Mouse (Mus musculus) hindbrain, embryonic 14.5 days (tissue): ENCODE results near the gene 5330417H12Rik. TPM values are rescaled to one million over a fixed set of nuclear protein-coding genes. Genes with fewer than 3 reads are reported as not detected.

ENCODE experiments used
- ATAC-seq: fragments of 200-750 bp; cut with Nextera tagmentation; 2 replicates; pipeline ENCODE4 v1.8.0; 2017; ENCODE audit warnings: moderate number of reproducible peaks, mild to moderate bottlenecking, moderate TSS enrichment, moderate library complexity; ENCODE audit not compliant: low FRiP score
- DNase-seq: peaks from one replicate; pipeline ENCODE4 v3.0.0-alpha.2; 2015; ENCODE audit warnings: low spot score
- H3K27ac ChIP-seq: fragments of 300-500 bp; sonication (generic); 2 replicates; pipeline ENCODE4 v1.5.1; 2014; ENCODE audit warnings: mild to moderate bottlenecking, moderate library complexity
- H3K27me3 ChIP-seq: fragments of 300-500 bp; sonication (generic); 2 replicates; pipeline ENCODE4 v1.6.1; 2014; ENCODE audit warnings: mild to moderate bottlenecking, low read length, mixed read lengths; ENCODE audit not compliant: control insufficient read depth, insufficient read depth
- H3K36me3 ChIP-seq: fragments of 300-500 bp; sonication (generic); replicated peaks from 2 replicates; pipeline ENCODE4 v1.6.1; 2014; ENCODE audit not compliant: control insufficient read depth, insufficient read depth
- H3K4me1 ChIP-seq: fragments of 300-500 bp; sonication (generic); replicated peaks from 2 replicates; pipeline ENCODE4 v1.6.1; 2014; ENCODE audit warnings: antibody characterized with exemption, low read length, mixed read lengths; ENCODE audit not compliant: control insufficient read depth, insufficient read depth
- H3K4me2 ChIP-seq: fragments of 300-500 bp; sonication (generic); replicated peaks from 2 replicates; pipeline ENCODE4 v1.6.1; 2014; ENCODE audit warnings: mild to moderate bottlenecking, moderate library complexity
- H3K4me3 ChIP-seq: fragments of 300-500 bp; sonication (generic); replicated peaks from 2 replicates; pipeline ENCODE4 v1.5.1; 2014; ENCODE audit warnings: mild to moderate bottlenecking, low read length
- H3K9ac ChIP-seq: fragments of 300-500 bp; sonication (generic); 2 replicates; pipeline ENCODE4 v1.6.1; 2014
- H3K9me3 ChIP-seq: fragments of 300-500 bp; sonication (generic); 2 replicates; pipeline ENCODE4 v1.6.1; 2016; ENCODE audit warnings: low read length; ENCODE audit not compliant: control insufficient read depth
- WGBS: fragments of 180-500 bp; shearing (Covaris S2); extraction: QIAGEN DNeasy Blood & Tissue Kit; methylation state at CpG from one replicate; pipeline ENCODE4 v1.1.7; 2014; 5-methylcytosine and 5-hydroxymethylcytosine counted together
- polyA plus RNA-seq: library from polyadenylated mRNA; unstranded; fragments of >200 nt; fragmentation: Nextera tagmentation; extraction: Ambion mirVana; gene quantifications from 2 replicates; pipeline ENCODE4 v1.2.1, GENCODE M21; 2014

Gene 5330417H12Rik
- polyA plus RNA-seq, result not detected in 2 replicates

DNA sequence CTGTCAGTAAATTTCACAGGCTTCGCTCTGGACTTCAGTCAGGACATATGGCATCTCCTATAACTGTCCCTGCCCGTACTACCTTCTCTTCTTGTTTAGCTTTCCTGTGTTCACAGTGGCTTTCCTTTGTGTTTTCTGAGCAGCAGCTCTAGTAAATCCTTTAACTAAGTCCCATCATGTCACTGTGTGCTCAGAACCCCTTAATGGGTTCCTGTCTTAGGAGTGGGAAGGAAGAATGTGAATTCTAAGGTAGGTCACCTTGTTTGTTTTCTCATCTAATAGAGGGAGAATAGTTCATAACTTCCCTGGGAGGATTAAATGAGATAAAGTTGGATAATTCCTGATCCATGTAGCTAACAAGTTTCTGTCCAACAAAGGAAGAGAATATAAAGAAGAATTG, at the start of gene 5330417H12Rik:
Gene 5330417H12Rik (minus strand): TSS at position 101 of the 400 bp plus-strand sequence.
- no peak within 1 kb of the TSS for H3K9ac ChIP-seq

GRCm38 (mm10) chr7:107668514-107668913, 43.6 kb upstream of the 5330417H12Rik start:
- Histone ChIP-seq H3K27me3 (0 out of 2 replicates have a peak, but pooled peaks cover 4% of the 10 kb centered on the region), H3K27ac (no peak overlapping the region), H3K4me3 (no peak overlapping the region), H3K9me3 (no peaks in the 10 kb centered on the region), H3K4me2 (no peak overlapping the region), H3K4me1 (peaks cover 24% of the 10 kb centered on the region), H3K36me3 (no peaks in the 10 kb centered on the region), H3K9ac (no peak overlapping the region)
- DNase-seq (no peak), ATAC-seq (no peak)
- WGBS, result 95% methylated on average over 5 of the region's 5 CpGs

More for the DNA sequence above, at the start of gene 5330417H12Rik:
- no peak within 1 kb of the TSS for H3K4me3 ChIP-seq
- no peak within 1 kb of the TSS for H3K4me2 ChIP-seq
- H3K27me3 ChIP-seq, result no peaks in the 10 kb centered on the region
- no peaks in the 10 kb centered on the region for H3K9me3 ChIP-seq
- H3K4me1 ChIP-seq, result no peaks in the 10 kb centered on the region
- DNase-seq (no peak), ATAC-seq (no peak)
- WGBS, result 88% methylated on average over 2 of the region's 2 CpGs
- no peak within 1 kb of the TSS for H3K27ac ChIP-seq
- no peaks in the 10 kb centered on the region for H3K36me3 ChIP-seq

- H3K27me3 ChIP-seq, result 0 out of 2 replicates have a peak, but pooled peaks cover 4% of the 10 kb centered on the region
- H3K36me3 ChIP-seq, result no peaks in the 10 kb centered on the region
- peak overlapping the region; percentile 42 for H3K9ac ChIP-seq
- H3K9me3 ChIP-seq, result no peaks in the 10 kb centered on the region
- H3K4me3 ChIP-seq, result peak overlapping the region; percentile 22
- H3K4me1 ChIP-seq, result peaks cover 24% of the 10 kb centered on the region
- peak overlapping the region; percentile 55 for H3K27ac ChIP-seq
- 47% methylated on average over 13 of the region's 13 CpGs for WGBS
- H3K4me2 ChIP-seq, result peak overlapping the region; percentile 41
- DNase-seq, result no peak
- ATAC-seq, result 0 out of 2 replicates have a peak, but pooled peaks have one; percentile 8
Measured at GRCm38 (mm10) chr7:107666262-107666902, 41.4 kb upstream of the 5330417H12Rik start.

GRCm38 (mm10) chr7:107665586-107666261, 40.8 kb upstream of the 5330417H12Rik start:
- Histone ChIP-seq H3K36me3 (no peaks in the 10 kb centered on the region), H3K4me1 (peaks cover 24% of the 10 kb centered on the region), H3K27ac (peak overlapping the region; percentile 55), H3K9me3 (no peaks in the 10 kb centered on the region), H3K27me3 (0 out of 2 replicates have a peak, but pooled peaks cover 4% of the 10 kb centered on the region), H3K9ac (peak overlapping the region; percentile 42), H3K4me3 (peak overlapping the region; percentile 22), H3K4me2 (peak overlapping the region; percentile 41)
- ATAC-seq, result peak; percentile 54
- 9% methylated on average over 9 of the region's 9 CpGs for WGBS
- peak; percentile 36 for DNase-seq

DNA sequence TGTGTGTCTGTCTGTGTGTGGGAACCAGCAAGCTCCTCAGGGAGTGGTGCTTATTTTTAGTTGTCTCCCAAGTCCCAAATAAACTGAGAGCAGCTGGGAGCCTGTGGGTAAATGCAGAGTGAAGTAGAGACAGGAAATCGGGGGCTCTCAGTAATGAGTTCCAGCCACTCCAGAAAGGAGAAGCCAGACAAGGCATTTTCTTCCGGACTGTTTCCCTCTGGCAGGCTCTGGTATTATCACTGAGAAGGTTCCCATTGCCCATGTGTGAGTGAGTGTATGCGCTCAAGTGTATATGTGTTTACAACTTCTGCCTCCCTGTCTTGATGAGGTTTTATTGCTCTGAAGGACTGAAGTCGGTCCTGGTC, 40.2 kb upstream of the 5330417H12Rik start:
- DNase-seq (no peak), ATAC-seq (peak; percentile 12; the same call in 1 of the 2 replicates)
- Histone ChIP-seq H3K4me2 (peak overlapping the region; percentile 41; the same call in 1 of the 2 replicates), H3K27me3 (0 out of 2 replicates have a peak, but pooled peaks cover 4% of the 10 kb centered on the region), H3K4me3 (0 out of 2 replicates have a peak overlapping the region, but pooled peaks have one; percentile 22), H3K4me1 (peaks cover 24% of the 10 kb centered on the region), H3K9ac (no peak overlapping the region), H3K36me3 (no peaks in the 10 kb centered on the region), H3K9me3 (no peaks in the 10 kb centered on the region), H3K27ac (peak overlapping the region; percentile 55)
- WGBS, result 39% methylated on average over 4 of the region's 4 CpGs

GRCm38 (mm10) chr7:107664063-107665056, 39.4 kb upstream of the 5330417H12Rik start:
- Histone ChIP-seq H3K4me1 (peaks cover 24% of the 10 kb centered on the region), H3K4me2 (no peak overlapping the region), H3K9ac (no peak overlapping the region), H3K27me3 (0 out of 2 replicates have a peak, but pooled peaks cover 4% of the 10 kb centered on the region), H3K4me3 (no peak overlapping the region), H3K27ac (peak overlapping the region; percentile 40; the same call in 1 of the 2 replicates), H3K36me3 (no peaks in the 10 kb centered on the region), H3K9me3 (no peaks in the 10 kb centered on the region)
- 46% methylated on average over 8 of the region's 8 CpGs for WGBS
- DNase-seq, result no peak
- peak; percentile 19; the same call in 1 of the 2 replicates for ATAC-seq

- Histone ChIP-seq H3K9ac (no peak overlapping the region), H3K4me2 (no peak overlapping the region), H3K27ac (no peak overlapping the region), H3K4me3 (no peak overlapping the region), H3K27me3 (0 out of 2 replicates have a peak, but pooled peaks cover 4% of the 10 kb centered on the region), H3K4me1 (peaks cover 24% of the 10 kb centered on the region), H3K9me3 (no peaks in the 10 kb centered on the region), H3K36me3 (no peaks in the 10 kb centered on the region)
- DNase-seq (no peak), ATAC-seq (no peak)
- 85% methylated on average over 6 of the region's 6 CpGs for WGBS
Measured at GRCm38 (mm10) chr7:107663621-107664020, 38.7 kb upstream of the 5330417H12Rik start.

GRCm38 (mm10) chr7:107661843-107662281, 36.9 kb upstream of the 5330417H12Rik start:
- H3K27me3 ChIP-seq, result no peaks in the 10 kb centered on the region
- DNase-seq, result no peak
- H3K4me3 ChIP-seq, result no peak overlapping the region
- no peak overlapping the region for H3K9ac ChIP-seq
- 72% methylated on average over 5 of the region's 5 CpGs for WGBS
- H3K4me1 ChIP-seq, result peaks cover 24% of the 10 kb centered on the region
- ATAC-seq, result no peak
- no peaks in the 10 kb centered on the region for H3K36me3 ChIP-seq
- no peak overlapping the region for H3K4me2 ChIP-seq
- H3K27ac ChIP-seq, result no peak overlapping the region
- H3K9me3 ChIP-seq, result no peaks in the 10 kb centered on the region
